Mouse (Mus musculus) lung, adult 2 months (tissue): ENCODE data around the gene Fgfr1op2.

ENCODE experiments used
- CTCF ChIP-seq: fragments of 200-500 bp; IDR thresholded peaks from 2 replicates; pipeline ENCODE4 v1.5.1; 2011; ENCODE audit warnings: mild to moderate bottlenecking, low read length, control low read depth; ENCODE audit not compliant: insufficient read depth
- POLR2A ChIP-seq: fragments of 200-500 bp; IDR thresholded peaks from 2 replicates; pipeline ENCODE4 v1.6.1; 2011; ENCODE audit warnings: low read depth, mild to moderate bottlenecking, control low read depth, low read length, borderline replicate concordance; ENCODE audit errors: extremely low read depth

DNA sequence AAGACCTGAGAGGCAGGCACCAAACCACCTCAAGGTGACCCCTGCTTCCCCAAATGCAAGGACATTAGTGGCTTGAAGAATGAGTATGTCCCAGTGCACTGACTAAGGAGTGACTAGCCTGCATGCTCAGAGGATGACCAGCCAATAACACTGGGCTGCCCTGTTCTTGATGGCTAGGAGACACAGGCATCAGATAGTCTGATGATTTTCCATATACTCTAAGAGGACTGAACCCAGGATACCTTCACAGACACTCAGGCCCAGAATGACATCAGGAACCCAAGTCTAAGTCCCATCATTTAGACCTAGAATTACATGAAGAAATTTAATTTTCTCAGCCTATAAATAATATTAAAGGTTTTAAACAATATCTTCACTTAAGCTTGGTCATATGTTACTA is 25.7 kb upstream of the Fgfr1op2 start:
- TF ChIP-seq POLR2A (no peak), CTCF (no peak)
